Mouse (Mus musculus): ENCODE measurements around the gene Peli3.

Peli3 gene

GRCm38 (mm10) chr19:4909376-4909775 is 33.6 kb downstream of the Peli3 start:
- DNase-seq (ENCODE audit: low spot score): no peak

GRCm38 (mm10) chr19:4908107-4908506 is 34.8 kb downstream of the Peli3 start:
- DNase-seq (ENCODE audit: low spot score): peak; percentile 24

- DNase-seq (ENCODE audit: low spot score): peak; percentile 79
Observed at GRCm38 (mm10) chr19:4905979-4906794, 36.7 kb downstream of the Peli3 start, which contains the start of gene Bbs1. Gene Bbs1, minus strand, starts transcription at chr19:4906628.

- DNase-seq (ENCODE audit: low spot score): no peak
Observed at GRCm38 (mm10) chr19:4899888-4900287, 43.0 kb downstream of the Peli3 start.

GRCm38 (mm10) chr19:4898972-4899371 is 44.0 kb downstream of the Peli3 start:
- DNase-seq (ENCODE audit: low spot score): no peak

GRCm38 (mm10) chr19:4896780-4897520 is 46.0 kb downstream of the Peli3 start:
- DNase-seq (ENCODE audit: low spot score): no peak

GRCm38 (mm10) chr19:4891798-4892197 is 51.1 kb downstream of the Peli3 start:
- DNase-seq (ENCODE audit: low spot score): no peak

- no peak for DNase-seq (ENCODE audit: low spot score)
Observed at GRCm38 (mm10) chr19:4889791-4890190, 53.1 kb downstream of the Peli3 start.

GRCm38 (mm10) chr19:4883961-4884360 is 59.0 kb downstream of the Peli3 start:
- DNase-seq (ENCODE audit: low spot score): no peak
